Mouse (Mus musculus): Measurements from ENCODE around the gene Gart.

Gart gene

DNA sequence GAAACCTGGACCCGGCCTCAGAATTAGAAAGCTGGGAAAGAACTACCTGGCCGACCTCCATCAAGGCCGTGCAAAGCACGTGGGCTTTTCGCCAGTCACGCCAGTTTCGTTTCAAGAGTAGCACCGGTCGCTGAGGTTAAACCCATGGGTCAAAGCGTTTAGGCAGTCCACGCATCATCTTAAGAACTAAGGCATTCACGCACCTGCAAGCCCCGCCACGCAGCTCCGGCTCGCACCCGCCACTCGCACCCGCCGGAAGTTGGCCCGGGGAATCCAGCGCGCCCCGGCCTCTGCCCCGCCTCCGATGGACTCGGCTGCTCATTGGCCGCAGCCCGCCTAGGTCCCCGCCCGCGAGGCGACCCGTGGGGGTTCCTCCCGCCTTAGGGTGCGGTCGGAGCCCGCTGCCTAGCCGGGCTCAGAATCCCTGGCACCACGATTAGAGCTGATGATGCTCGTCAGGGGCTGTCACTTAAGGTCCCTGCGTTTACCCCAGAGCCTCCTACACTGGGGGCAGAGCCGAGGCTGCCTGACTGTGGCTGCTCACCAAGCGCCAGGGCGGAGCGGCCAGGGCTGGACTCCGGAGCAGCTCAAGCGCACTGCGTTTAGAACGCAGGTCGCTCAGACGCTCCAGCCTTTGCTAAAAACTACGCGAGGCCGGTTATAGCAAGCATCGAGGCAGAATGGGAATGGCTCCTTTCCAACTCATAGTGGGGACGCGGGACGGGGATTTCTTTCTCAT is at the start of gene Gart:
Gart (minus strand) TSS at position 272 of the 739 bp plus-strand sequence.
- peak; percentile 74 for DNase-seq (ENCODE audit: low spot score)

DNA sequence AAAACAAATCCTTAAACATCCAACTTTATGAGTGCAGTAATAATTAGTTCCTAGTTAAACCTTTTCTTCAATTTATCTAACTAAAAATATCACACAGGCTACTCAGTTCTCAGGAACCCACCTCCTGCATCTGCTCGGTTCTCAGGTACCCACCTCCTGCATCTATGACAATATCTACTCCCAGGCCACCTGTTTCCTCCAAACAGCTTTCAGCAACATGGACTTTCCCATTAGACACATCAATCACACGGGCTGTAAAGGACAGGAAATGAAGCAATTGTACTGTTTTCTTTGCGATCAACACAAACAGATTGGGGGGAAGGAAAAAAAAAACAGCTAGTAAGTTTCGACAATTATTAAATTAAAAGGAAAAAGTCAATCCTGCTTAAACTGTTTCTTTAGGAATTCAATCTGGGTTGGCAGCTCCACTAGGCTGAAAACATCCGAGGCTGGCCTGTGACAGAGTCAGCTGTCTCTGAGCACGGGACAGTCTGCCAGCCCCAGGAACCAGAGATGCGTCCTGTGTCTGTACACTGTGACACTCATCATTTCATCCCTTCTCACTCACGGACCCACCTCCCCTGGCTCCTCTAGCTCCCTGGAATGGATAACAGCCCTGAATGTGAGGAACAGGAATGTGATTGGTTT is 48.5 kb upstream of the Gart start:
- DNase-seq (ENCODE audit: low spot score), result no peak

DNA sequence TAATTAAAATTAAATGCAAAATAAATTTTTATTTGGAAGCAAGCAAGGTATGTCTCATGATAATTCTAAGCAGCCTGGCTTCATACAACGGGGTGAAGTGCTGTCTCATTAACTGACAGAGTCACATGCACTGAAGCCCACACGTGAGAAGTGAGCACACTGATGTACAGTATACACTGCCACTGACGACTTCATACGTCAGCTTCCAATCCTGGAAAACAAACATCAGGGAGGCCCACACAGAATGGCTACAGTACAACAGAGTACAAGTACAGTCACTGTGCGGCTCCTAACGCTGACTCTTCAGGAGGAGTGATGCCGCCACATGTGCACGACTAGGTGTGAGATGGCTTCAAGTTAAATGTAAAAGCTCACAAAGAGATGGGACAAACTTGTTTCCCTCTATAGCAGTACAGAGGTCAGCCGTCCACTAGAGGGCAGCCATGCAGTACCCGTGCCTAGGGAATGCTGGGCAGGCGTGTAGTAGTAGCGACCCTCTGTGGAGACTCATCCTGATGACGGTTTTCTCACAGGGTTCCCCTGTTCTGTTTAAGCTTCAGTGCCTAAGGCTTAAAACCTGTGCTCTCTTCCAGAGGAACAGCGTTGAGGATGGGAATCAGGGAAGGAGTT is 47.8 kb upstream of the Gart start:
- no peak for DNase-seq (ENCODE audit: low spot score)

DNA sequence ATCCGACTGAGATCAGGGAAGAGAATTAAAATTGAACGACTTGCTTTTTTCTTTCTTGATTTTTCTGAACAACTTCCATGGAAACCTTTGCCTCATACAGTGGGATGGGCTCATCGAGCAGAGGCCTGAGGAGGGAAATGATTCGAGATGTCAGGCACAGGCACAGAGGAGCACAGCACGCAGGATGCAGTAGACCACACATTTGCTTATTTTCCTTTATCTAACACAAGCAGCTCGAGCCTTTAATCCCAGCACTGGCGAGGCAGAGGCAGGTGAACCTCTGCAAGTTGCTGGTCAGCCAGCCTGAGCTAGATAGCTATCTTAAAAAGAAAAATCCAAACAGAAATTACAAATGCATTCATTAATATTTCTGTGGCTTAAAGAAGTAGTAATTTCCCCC is 43.0 kb upstream of the Gart start:
- no peak for DNase-seq (ENCODE audit: low spot score)

DNA sequence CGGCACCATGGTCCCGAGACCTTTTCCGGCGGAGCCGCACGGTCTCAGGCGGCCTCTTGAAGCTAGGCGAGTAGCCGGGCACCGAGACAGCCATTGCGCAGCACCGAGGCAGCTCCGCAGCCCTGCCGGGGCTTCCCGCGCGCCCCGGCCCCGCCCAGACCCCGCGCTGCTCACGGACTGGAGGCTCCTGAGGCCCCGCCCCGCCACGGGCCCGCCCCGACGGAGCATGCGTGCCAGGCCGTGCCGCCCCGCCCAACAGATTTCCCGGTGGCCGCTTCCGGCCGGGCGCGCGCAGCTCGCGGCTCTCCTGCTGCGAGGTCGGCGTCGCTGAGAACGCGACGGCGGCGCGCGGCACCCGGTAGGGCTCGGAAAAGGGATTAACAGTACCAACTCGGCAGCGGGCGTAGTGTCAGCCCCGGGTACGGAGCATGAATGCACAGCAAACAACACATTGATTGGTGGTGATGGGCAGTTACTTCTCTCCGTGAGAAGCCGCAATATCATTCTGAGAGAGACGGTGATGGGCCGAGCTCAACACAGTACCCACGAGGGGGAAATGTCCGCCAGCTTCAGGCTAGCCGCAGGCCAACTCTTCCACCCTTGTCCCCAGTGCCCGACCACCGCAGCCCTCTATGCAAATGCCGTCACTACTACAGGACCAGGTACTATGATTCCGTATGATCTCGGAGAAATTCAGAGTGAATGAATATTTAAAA is 42.0 kb upstream of the Gart start, which contains the start of gene Donson:
Donson (minus strand) TSS at position 152 of the 716 bp plus-strand sequence.
- DNase-seq (ENCODE audit: low spot score), result peak; percentile 73

DNA sequence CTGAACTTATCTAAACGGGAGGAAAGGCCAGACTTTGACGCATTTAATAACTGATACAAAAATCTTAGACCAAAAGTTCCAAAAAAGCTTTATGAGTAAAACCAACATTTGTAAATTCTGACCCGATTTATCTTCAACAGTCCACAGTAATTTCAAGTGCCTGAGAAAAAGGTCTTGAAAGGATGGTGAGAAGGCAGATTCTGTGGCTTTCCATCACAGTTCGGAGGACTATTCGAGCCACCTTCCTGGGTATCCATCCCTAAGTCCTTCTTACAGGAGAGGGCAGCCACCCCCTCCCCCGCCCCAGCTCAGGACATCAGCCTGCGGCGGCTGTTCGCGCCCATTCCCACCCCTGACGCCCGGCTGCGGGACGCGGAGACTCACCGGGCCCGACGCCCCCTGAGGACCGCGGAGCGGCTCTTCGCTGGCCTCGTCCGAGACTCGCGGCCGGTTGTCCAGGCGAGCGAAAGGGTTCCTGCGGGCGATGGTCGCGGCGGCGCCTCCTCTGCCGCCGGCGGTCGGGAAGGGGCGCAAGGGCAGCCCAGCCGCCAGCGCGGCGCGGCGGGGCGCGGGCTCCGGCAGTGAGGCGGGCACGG is 41.4 kb upstream of the Gart start:
- no peak for DNase-seq (ENCODE audit: low spot score)

DNA sequence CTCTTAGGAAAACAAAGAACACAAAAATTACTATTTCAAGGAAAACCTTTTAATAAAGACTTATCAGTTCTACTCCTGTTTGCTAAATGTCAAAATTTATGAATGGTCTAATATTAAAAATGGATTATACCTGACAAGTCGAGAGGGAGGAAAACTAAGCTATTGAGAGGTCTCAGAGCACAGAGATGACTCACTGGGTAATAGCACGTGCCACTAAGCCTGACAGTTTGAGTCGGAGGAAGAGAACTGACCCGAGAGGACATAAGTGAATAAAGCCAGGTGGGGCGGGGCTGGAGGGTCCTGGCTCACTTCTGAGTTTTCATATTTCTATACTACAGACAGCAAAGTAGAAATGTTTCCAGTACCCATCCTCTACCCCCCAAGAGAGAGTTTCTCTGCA is 39.6 kb upstream of the Gart start:
- DNase-seq (ENCODE audit: low spot score), result no peak

DNA sequence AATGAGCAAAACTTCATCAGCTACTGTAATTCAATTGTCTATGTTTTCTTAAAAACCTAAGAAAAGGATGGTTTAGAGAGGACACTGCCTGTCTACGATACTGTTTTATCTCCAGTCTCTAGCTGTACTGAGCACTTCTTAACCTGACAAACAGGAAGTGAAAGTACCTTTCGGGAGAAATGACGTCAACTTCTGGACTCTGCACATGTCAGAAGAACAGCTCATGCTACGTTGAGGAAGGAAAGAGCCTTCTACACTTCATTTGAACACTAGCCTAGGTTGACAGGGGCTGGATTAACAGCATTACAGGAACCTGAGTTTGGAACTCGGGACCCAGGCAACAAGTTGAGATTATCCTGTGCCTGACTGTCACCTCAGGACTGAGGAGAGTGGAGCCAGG is 38.8 kb upstream of the Gart start:
- DNase-seq (ENCODE audit: low spot score), result no peak

DNA sequence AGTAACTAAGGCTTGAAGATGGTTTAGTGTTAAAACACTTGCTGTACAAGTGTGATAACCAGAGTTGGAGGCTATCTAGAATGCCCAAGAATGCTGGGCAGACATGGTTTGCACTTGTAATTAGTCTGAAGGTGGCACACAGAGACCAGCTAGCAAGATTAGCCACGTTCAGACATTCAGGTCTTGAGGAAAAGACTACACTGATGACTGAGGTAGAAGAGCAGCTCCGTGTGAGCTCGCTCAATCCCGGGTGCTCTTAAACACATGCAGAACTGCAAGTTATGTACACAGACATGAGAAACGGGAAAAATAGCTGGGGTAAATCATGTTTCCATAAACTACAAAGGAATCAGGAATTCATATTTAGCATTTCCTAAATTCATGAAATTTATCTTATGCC is 33.9 kb upstream of the Gart start:
- no peak for DNase-seq (ENCODE audit: low spot score)

DNA sequence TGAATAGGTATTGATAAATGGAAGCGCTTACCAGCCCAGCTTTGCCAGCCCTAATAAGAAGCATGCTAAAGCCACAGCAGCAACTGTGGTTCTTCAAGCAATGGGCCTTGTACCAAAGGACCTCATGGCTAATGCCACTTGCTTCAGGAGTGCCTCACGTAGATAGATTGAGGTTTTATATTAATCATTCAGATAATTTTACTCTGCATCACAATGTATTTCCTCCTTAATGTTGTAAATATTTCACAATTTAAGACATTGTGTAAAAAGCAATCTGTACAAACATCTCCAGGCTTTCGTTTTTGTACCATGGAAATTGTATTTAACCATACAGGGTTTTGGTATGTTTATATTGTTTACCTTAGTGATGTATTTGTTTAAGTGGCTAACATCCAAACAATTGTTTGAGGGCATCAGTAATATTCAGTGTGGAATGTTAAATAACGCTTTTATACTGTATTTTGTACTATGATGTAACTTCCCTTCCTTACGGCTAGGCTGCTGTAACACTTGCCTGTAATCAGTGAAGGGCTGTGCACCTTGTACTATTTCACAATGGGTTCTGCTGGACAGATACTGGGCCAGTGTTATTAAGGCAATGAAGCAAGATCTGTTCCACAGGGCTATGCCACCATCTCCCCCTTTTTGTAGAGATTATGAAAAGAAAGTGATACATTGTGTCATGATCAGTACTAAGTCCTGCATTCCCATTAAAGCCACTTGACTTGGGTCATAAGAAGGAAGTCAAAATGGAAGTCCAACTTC is 31.6 kb upstream of the Gart start:
- no peak for DNase-seq (ENCODE audit: low spot score)

DNA sequence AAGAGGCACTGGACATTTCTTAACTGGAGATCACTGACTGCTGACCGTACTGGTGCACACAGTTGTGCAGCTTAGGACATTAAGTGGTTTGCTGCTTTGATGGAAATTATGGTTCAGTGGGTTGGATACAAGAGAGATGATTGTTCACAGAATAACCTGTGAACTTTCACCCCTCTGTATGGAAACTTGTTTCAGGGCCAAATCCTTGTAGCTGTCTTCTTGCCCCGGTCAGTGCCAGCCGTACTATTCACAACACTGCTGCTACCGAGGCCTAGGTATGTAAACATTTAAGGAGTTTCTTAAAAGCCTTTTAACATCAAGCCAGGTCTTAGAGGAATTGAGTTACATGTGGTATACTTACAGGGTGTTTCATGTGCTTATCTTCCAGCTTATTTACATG is 27.7 kb upstream of the Gart start:
- no peak for DNase-seq (ENCODE audit: low spot score)

DNA sequence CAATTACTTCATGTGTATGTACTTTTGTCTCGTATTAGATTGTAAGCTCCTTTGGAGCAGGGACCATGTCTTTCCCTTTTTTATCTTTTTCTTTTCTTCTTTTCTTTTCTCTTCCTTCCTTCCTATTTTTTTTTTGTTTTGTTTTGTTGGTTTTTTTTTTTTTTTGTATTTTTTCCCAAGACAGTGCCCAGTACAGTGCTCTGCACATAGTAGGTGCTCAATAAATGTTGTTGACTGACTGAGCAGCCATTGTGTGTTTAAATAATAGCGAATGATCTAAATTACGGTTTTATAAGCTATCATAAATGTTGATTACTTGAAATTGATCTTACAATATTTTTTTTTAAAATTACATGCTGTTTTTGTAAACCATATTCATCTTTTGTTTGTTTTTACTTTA is 17.0 kb upstream of the Gart start:
- no peak for DNase-seq (ENCODE audit: low spot score)

DNA sequence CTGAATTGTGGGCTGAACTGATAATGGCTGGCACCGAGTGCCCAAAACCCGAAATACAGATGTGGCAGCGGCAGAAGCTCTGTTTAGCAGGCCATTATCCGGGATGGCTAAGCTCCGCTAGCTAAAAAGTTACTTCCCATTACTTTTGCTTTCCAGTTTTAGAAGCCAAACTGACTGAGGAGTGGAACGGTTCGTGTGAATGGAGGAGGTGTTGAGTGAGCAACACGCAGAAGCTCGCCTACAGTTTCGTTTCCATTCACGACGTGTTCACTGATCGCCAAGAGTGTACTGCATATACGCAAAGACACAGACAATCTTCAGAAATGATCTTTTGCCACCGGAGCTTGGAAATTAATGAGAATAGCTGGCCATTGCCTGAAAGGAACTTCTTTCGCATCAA is 15.6 kb upstream of the Gart start:
- DNase-seq (ENCODE audit: low spot score), result no peak

DNA sequence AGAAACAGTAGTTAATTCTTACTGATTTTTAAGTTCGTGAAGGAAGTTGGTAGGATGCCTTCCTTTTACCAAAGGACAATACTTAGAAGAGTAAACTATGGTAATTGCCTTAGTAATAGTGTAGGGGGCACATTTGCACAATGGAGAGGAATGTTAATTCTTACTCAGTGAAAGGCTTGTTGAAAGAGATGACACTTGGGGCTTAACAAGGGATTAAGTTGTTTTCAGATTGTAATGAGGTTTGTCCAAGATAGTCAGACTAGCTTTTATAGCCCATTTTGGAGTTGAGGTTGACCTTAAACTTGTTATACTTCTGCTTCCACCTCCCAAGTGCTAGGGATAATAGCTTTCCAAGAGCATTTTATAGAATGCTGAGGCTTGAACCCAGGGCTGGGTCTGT is 14.6 kb upstream of the Gart start:
- no peak for DNase-seq (ENCODE audit: low spot score)

DNA sequence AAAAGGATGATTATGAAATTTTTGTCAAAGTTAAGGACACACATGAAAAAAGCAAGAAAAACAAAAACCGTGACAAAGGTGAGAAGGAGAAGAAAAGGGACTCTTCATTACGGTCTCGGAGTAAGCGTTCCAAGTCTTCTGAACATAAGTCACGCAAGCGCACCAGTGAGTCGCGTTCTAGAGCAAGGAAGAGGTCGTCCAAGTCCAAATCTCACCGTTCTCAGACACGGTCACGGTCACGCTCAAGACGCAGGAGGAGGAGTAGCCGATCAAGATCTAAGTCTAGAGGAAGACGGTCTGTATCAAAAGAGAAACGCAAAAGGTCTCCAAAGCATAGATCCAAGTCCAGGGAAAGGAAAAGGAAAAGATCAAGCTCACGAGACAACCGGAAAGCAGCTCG is 13.0 kb upstream of the Gart start:
- no peak for DNase-seq (ENCODE audit: low spot score)

DNA sequence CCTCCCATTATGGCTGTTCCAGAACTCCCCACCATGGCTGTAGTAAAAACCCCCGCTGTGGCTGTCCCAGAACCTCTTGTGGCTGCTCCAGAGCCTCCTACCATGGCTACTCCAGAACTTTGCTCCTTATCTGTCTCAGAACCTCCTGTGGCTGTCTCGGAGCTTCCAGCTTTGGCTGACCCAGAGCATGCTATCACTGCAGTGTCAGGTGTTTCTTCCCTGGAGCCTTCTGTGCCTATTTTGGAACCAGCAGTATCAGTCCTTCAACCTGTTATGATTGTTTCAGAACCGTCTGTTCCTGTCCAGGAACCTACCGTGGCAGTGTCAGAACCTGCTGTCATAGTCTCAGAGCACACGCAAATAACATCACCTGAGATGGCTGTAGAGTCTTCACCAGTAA is 11.7 kb upstream of the Gart start:
- DNase-seq (ENCODE audit: low spot score), result no peak

DNA sequence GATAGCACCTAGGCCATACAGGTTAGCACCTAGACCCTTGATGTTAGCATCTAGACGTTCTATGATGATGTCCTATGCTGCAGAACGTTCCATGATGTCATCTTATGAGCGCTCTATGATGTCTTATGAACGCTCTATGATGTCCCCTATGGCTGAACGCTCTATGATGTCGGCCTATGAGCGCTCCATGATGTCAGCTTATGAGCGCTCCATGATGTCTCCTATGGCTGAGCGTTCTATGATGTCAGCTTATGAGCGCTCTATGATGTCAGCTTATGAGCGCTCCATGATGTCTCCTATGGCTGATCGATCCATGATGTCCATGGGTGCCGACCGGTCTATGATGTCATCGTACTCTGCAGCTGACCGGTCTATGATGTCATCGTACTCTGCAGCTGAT is 10.5 kb upstream of the Gart start:
- no peak for DNase-seq (ENCODE audit: low spot score)

DNA sequence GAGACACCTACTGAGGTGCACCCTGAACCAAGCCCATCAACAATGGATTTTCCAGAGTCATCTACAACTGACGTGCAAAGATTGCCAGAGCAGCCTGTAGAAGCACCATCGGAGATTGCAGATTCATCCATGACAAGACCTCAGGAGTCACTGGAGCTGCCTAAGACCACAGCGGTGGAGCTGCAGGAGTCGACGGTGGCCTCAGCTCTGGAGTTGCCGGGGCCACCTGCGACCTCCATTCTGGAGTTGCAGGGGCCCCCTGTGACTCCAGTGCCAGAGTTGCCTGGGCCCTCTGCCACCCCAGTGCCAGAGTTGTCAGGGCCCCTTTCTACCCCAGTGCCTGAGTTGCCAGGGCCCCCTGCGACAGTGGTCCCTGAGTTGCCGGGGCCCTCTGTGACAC is 8.5 kb upstream of the Gart start:
- no peak for DNase-seq (ENCODE audit: low spot score)

DNA sequence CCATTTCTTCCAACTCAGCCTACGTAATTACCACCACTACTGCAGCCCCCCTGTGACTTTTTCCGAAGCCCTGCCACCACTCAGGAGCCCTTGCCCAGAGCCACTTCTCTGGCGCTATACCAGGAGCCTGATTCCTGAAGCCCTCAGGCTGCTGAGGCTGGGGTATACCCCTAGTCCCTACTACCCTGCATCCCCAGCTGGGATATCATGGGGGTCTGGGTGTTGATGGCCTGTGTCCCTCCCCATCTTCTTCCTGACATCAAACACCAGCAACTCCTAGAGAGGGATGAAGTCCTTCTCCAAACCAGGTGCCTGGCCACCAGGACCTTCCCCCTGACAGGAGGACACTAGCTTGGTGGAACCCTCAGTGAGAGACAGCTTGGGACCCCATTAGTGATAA is 5.4 kb upstream of the Gart start:
- DNase-seq (ENCODE audit: low spot score), result no peak

DNA sequence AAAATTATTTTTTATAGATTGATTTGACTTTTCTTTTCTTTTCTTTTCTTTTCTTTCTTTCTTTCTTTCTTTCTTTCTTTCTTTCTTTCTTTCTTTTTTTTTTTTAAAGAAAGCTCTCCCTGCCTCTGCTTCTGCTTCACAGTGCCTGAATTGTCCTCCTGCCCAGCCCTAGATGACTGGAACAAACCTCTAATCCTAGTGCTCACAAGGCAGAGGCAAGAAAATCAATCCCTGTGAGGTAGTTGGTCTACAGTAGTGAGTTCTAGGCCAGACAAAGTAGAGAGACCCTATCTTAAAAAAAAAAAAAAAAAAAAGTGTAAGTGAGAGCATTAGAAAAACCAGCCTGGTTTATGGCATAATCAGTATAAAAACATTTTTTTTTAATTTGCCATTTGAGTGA is 3.0 kb upstream of the Gart start:
- no peak for DNase-seq (ENCODE audit: low spot score)

DNA sequence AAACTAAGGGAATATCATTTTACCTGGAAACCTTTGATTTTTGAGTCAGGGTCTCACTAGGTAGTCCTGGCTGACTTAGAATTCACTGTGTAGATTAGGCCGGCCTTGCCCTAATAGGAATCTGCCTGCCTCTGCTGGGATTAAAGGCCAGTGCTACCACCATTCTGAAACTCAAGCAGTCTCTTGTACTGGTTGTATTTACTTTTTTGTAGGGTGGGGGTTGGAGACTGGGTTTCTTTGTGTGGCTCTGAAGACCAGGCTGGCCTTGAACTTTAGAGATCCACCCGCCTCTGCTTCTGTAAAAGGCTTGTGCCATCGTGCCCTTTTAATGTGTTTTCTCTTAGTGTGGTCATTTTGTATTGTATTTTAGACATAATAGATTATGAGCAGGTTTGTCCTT is 2.5 kb upstream of the Gart start:
- DNase-seq (ENCODE audit: low spot score), result no peak

DNA sequence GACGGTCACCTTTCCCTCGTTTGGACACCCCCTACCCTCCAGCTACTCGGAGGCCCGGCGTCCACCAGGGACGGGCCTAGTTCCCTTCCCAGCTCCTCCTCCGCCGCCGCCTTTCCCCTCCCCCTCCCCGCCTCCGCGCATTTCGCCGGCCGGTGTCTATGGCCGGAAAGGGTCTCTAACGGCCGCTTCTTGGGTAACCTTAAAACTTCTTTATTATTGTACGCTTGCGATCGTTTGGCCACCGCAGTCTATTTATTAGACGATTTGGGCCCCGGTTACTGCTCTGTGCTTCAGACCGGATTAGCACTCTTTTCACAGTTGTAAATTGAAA is 1.4 kb upstream of the Gart start:
- DNase-seq (ENCODE audit: low spot score), result peak; percentile 42
